Mouse (Mus musculus) neutrophil, adult 5-6 weeks (primary cell): ENCODE measurements around the gene Slc17a6. TPM values are rescaled to one million over a fixed set of nuclear protein-coding genes. Genes with fewer than 3 reads are reported as not detected.
"Not testable (repeated sequence)": the region's sequence is repeated elsewhere in the genome, so short reads cannot be mapped to it uniquely, and the experiment has no call there.

ENCODE experiments used
- ATAC-seq: fragments of 151-379, 151-347 bp; 2 replicates; pipeline ENCODE4 v1.8.0; 2017; ENCODE audit warnings: mild to moderate bottlenecking, moderate TSS enrichment; ENCODE audit not compliant: insufficient number of reproducible peaks, poor library complexity, low FRiP score, severe bottlenecking; ENCODE audit errors: extremely low read depth
- total RNA-seq: library from RNA; stranded (forward); fragments of 200-1000 nt; gene quantifications from 2 replicates; pipeline ENCODE4 v1.2.3, GENCODE M21; 2017

Gene Slc17a6
- total RNA-seq, 1 experiment from 2014 or later: not detected

GRCm38 (mm10) chr7:51633230-51633844, 11.5 kb downstream of the Slc17a6 start:
- no peak for ATAC-seq

DNA sequence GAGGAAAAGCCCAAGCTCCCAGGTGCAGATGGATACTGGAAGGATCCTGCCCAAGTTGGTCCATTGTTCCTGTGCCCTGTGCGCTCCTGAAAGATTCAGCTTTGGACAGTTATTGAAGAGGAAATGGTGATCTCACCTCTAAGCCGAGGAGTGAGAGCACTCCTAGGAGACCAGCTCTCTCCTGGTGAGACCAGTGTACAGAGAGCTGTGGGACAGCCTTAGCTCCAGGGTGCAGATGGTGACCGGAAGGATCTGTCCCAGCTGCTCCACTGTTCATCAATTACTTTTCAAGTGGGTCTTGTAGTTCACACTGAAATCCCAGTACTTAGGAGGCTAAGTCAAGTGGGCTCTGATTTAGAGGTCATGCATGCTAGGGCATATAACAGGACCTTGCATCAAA, 35.3 kb downstream of the Slc17a6 start:
- ATAC-seq: no peak

DNA sequence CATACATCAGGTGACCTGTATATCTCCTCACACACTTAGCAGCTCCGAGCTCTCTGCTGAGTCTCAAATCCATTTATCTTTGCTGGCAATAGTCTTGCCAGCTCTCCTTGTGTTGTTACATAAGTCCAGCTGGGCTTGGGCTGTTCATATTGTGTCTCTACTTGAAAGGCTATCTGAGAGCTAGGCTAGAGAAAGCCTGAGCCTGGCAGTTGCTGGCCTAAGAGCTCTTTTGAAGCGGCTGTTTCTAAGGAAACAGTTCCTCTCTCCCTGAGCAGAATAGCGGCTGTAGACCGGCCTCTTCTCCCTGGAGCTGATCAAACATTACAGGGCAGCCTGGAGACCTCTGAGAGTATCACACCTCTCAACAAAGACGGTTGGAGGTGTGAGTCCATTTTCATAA, 40.6 kb downstream of the Slc17a6 start:
- ATAC-seq: no peak

DNA sequence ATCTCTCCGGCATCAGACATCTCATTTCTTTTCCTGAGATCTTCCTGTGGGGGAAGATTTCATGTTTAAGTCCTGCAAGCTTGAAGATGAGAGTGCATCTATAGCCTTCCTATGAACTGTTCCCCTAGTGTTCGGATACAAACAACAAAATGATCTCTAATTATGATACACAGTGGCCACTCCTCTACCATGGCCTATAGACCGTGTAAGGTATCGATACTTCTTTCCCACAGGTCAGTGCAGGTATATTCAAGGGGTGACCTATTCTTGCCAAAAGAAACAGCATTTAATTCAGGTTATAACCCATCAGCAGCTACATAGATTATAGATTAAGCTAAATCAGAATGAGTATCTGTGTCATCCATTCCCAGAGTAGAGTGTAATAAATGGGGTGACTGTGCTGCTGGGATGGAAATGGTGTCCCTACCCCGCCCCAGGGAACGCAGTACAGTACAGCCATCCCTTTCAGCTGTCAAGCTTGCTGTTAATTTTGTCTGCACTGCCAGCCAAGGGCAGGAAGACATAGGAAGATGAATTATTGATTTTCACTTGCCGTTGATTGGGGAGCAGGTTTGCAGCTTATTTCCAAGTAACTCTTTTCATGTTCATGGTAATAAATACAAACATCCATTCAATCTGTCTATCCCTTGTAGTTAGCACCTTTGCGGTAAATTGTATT, 71.9 kb downstream of the Slc17a6 start:
- ATAC-seq: no peak

GRCm38 (mm10) chr7:51694452-51694851, 72.6 kb downstream of the Slc17a6 start:
- ATAC-seq: no peak

DNA sequence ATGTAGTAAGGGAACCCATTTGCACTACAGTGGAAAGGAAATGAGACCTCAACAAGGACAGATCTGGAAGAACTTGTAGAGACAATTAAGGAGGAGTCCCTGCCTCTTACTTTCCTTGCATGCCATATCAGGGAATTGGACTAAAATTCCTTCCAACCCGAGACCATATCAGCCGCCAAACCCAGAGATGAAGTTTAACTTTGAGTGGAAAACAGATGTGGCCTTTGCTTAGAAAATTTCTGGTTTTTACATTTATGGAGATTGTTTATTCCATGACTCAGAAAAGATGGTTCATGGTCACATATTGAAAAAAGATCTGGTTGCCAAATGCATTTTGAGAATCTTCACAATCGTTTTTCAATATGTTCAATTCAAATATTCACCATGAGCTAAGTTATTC, 87.7 kb downstream of the Slc17a6 start:
- ATAC-seq: no peak

DNA sequence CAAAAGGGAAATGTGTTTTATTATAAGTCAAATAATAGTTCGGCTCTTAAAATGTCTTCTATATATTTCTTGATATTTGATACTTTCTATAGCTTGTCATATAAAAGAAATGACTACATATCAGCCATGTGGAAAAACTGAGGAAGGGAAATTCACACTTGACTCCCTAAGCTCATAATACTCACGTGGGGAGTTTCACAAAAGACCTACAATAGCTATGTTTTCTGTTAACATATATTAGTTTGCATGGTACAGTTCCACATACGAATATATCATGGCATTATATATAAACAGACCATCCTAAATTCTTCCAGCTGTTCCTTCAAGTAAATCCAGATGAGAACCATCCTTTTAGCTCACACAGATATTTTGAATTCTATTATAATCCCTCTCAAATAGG, 88.5 kb downstream of the Slc17a6 start:
- not testable (repeated sequence) for ATAC-seq

DNA sequence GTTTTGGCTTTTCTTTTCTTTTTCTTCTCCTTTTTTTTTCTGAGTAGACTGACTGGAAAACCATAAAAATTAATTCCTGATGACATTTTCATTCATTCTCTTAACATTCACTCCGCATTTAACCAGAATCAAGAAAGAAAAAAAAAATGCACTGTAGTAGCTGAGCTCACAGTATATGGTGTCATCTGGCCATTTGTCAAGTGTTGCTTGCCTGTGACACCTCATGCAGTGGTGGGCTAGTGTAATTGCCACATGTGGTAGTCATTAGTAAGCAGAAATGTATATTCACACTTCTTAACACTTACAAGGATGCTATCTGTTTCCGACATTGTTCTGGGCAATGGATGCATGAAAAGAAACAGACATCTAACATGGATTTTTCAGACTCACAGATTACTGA, 94.0 kb downstream of the Slc17a6 start:
- no peak for ATAC-seq

Other genes with a start within 250 kb of the Slc17a6 start
- gene Ano5, start 111.0 kb upstream of the Slc17a6 start, total RNA-seq: not detected in 2 replicates
- 0.98 and 2.8 TPM in 2 replicates for gene Gas2, start 240.0 kb downstream of the Slc17a6 start, total RNA-seq
- 2.1 and 4.1 TPM in 2 replicates for gene Fancf, start 240.3 kb downstream of the Slc17a6 start, total RNA-seq